Mouse (Mus musculus) naive thymus-derived CD4-positive, alpha-beta T cell, adult 2 months (primary cell): ENCODE measurements around the gene Gm21028.
"Not testable (repeated sequence)": the region's sequence is repeated elsewhere in the genome, so short reads cannot be mapped to it uniquely, and the experiment has no call there.

ENCODE experiments used
- DNase-seq: peaks from one replicate; pipeline ENCODE4 v3.0.0-alpha.2; 2011; ENCODE audit warnings: low read depth

The Gm21028 gene

DNA sequence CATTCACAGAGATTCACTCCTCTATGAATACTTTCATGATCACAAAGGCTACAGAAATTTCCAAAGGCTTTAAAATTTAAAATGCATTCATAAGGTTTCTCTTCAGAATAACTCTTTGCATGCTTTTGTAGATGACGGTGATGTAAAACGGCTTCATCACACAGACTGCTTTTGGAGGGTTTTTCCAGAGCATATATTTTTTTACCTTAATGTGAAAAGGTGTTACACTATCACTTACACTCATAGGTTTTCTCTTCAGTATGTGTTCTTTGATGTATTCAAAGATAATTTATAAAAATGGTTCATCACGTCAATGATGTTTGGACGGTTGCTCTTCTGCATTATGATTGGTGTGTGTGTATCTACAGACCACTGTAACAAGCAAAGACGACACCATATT is at the start of gene Gm21028:
TSS of gene Gm21028 (minus strand) at position 101 of the 400 bp plus-strand sequence.
- no peak for DNase-seq

DNA sequence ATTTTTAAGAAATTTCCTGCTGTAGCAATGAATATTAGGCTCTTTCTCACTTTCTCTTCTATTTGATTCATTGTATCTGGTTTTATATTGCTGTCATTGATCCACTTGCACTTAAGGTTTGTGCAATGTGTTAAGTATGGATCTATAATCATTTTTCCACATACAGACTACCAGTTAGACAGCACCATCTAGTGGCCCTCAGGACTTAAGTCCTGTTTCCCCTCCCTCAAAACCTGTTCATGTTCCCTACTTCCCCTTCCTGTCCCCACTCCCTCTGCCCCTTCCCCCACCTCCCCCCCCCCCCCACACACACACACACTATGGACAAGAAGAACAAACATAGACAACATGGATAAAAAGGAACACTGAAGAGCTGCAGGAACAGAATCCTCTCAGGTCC is 17.3 kb upstream of the Gm21028 start:
- peak; percentile 1 for DNase-seq

DNA sequence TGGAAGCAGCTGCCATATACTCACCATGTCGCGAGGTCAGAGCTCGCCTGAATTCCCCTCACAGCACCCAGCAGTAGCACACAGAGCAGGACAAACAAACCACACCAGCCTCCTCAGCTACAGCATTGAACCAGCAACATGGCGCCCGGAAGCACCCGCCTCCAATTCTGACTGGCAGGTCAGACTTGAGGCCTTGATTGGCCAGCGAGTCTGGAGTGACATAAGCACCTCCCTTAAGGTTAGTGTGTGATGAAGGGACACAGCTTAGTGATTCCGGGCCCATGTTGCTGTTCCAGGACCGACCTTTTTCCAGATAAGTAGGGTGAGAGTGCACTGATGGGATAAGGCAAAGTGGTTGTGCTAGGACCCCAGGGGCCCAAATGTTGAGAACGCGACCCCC is 14.0 kb upstream of the Gm21028 start, which contains the start of gene Zfp977:
TSS of gene Zfp977 (minus strand) at position 135 of the 400 bp plus-strand sequence.
- not testable (repeated sequence) for DNase-seq

DNA sequence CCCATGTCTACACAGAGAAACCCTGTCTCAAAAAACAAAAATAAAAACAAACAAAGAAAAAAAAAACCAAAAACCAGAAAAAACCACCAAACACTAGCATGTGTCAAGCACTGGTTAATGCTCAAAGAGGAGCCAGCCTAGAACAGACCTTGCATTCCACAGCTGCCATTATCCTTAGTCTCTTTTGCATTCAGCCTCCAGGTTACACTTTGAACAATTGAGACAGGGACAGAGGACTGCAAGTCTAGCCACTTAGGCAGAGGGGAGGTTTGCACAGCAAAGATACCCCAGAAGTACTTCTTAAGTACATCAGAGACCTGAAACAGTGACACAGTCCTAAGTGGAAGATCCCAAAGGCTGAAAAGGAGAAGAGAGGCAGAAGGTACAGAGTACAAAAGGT is 12.9 kb upstream of the Gm21028 start:
- not testable (repeated sequence) for DNase-seq

DNA sequence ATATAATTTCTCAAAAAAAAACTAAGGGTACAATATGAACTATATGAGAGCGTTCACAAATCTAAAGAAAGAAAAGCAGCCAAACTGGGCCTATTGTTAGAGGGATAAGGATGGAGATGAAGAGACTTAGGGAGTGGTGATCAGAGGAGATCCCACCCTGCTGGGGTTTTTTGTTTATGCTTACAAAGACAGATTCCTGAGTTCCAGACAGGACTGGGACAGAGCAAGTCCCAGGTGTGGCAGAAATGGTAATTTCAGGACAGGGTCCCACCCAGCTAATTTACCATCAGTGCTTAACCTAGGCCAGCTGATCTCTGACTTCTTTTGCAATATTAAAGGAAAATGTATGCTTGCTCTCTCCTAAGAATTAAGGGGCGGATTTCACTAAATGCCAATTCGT is 26.6 kb downstream of the Gm21028 start:
- DNase-seq = no peak
